9 mouse cellular contexts compared by ENCODE assay signal in the genomic region with DNA sequence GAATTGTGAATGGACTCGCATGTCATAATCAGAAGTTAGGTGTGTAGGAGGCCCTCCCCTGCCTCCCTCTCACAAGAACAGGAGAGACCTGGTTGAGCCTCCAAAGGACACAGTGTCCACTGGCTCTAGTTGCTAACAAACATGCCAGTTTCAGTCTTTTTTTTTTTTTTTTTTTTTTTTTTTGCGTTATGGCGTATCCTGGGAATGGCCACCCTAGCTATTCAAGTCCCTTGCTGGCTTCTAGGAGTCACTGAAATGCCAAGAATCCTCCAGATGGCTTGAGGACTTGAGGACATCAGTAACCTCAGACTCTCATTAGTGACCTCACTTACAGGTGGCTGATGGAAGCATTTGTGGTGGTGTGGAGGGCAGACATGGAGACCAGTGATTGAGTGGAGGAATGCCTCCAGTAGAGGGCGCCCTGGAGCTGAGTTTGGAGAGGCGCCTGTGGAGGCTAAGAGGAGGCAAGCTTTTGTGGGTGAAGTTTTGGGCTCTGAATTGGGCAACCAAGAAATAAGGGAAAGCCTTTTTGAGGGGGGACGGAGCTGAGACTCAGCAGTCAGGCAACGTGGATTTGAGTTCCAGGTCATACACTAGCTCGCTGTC.
DNase-seq lines count a peak whose midpoint lies in the region; ATAC-seq lines count a peak whose summit lies in the region.
"Had no signal": no experiment of that assay in that cellular context is flagged by ENCODE, and none has a peak within 500 bp of the region (broad histone marks: within the 10 kb centered on the region; RNA-seq: fewer than 3 reads in every experiment).

No protein-coding gene starts in this region.

- peaks cover 9% of the 10 kb centered on the region; the same call in 1 of the 2 replicates for H3K4me1 ChIP-seq in forebrain, embryonic 10.5 days
- no peaks in the 10 kb centered on the region for H3K4me1 ChIP-seq in forebrain, embryonic 15.5 days
- H3K4me1 ChIP-seq: limb, embryonic 12.5 days had no signal

- H3K4me2 ChIP-seq in forebrain, embryonic 15.5 days (replicated peaks) = no peak overlapping the region
- H3K4me2 ChIP-seq: limb, embryonic 12.5 days had no signal

- no peak overlapping the region for H3K4me3 ChIP-seq in forebrain, embryonic 10.5 days
- no peak overlapping the region for H3K4me3 ChIP-seq in forebrain, embryonic 15.5 days
- H3K4me3 ChIP-seq: limb, embryonic 12.5 days had no signal

- H3K36me3 ChIP-seq in forebrain, embryonic 10.5 days (replicated peaks) = no peaks in the 10 kb centered on the region
- no peaks in the 10 kb centered on the region for H3K36me3 ChIP-seq in forebrain, embryonic 15.5 days
- H3K36me3 ChIP-seq: limb, embryonic 12.5 days had no signal

- WGBS in forebrain, embryonic 10.5 days = 61% methylated on average over 8 of the region's 8 CpGs
- WGBS in forebrain, embryonic 15.5 days = 57% methylated on average over 8 of the region's 8 CpGs

- H3K9me3 ChIP-seq in forebrain, embryonic 10.5 days = no peaks in the 10 kb centered on the region
- H3K9me3 ChIP-seq in forebrain, embryonic 15.5 days = no peaks in the 10 kb centered on the region
- H3K9me3 ChIP-seq: limb, embryonic 12.5 days had no signal

- no peak overlapping the region for H3K27ac ChIP-seq in forebrain, embryonic 10.5 days
- no peak overlapping the region for H3K27ac ChIP-seq in forebrain, embryonic 15.5 days (replicated peaks)
- H3K27ac ChIP-seq: limb, embryonic 12.5 days had no signal

- DNase-seq in forebrain, embryonic 10.5 days (ENCODE audit: extremely low spot score, low spot score) = peak; percentile 77
- peak; percentile 22 for DNase-seq in urinary bladder, postnatal 25 days (ENCODE audit: low spot score)
- no peak for DNase-seq in urinary bladder, postnatal 4 days (ENCODE audit: low spot score in 2 of 2)
- peak; percentile 51 for DNase-seq in embryo, embryonic 11.5 days (ENCODE audit: low read depth, low spot score)
- peak; percentile 25 to 68 for DNase-seq in layer of hippocampus, adult 8-10 months (ENCODE audit: low spot score in 2 of 2)
- DNase-seq in lung, postnatal 36 days = peak; percentile 72
- peak; percentile 24 to 49 for DNase-seq in spleen, postnatal 14 days (ENCODE audit: low spot score in 2 of 2)

- H3K9ac ChIP-seq in forebrain, embryonic 15.5 days (replicated peaks) = no peak overlapping the region
- H3K9ac ChIP-seq: limb, embryonic 12.5 days had no signal

- no peaks in the 10 kb centered on the region for H3K27me3 ChIP-seq in forebrain, embryonic 10.5 days (ENCODE audit: poor library complexity, severe bottlenecking)
- no peaks in the 10 kb centered on the region for H3K27me3 ChIP-seq in forebrain, embryonic 15.5 days
- H3K27me3 ChIP-seq: limb, embryonic 12.5 days had no signal

- ATAC-seq in forebrain, embryonic 15.5 days (replicated peaks) = no peak

Comparison
In these comparisons a context has a peak if more than half of its experiments do, and no peak if none do; other contexts are left out.
1. DNase-seq: peak in forebrain, embryonic 10.5 days (single experiment), urinary bladder, postnatal 25 days (single experiment), embryo, embryonic 11.5 days (single experiment), layer of hippocampus, adult 8-10 months (2 of 2), lung, postnatal 36 days (single experiment) and spleen, postnatal 14 days (2 of 2); none in urinary bladder, postnatal 4 days (0 of 2).